Mouse (Mus musculus) liver, adult 2 months (tissue): ENCODE results near the gene Tmem221.

Experiments
- CTCF ChIP-seq: fragments of 200-500 bp; IDR thresholded peaks from 2 replicates; pipeline ENCODE4 v1.5.1; 2011; ENCODE audit warnings: low read depth, low read length, control low read depth
- POLR2A ChIP-seq: fragments of 200-500 bp; IDR thresholded peaks from 2 replicates; pipeline ENCODE4 v1.6.1; 2011; ENCODE audit warnings: low read length, control low read depth; ENCODE audit not compliant: insufficient read depth; ENCODE audit errors: extremely low read depth

DNA sequence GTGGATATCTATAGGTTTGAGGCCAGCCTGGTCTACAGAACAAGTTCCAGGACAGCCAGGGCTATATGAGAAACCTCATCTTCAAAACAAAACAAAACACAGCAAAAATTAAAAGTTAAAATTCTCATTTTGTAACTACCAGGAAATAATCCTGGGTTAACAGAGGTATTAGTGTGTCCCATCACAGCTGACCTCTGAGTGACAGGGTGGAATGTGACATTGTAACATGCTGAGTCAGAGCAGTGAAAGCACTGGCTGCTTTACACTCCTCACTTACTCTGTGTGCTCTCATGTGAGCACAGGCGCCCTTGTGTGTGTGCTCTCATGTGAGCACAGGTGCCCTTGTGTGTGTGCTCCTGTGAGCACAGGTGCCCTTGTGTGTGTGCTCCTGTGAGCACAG lies 16.3 kb upstream of the Tmem221 start:
- no peak for TF ChIP-seq CTCF
- no peak for TF ChIP-seq POLR2A
